Mouse (Mus musculus) mature B cell (primary cell): ENCODE measurements around the gene Olfr1209.

Source experiments
- in situ Hi-C: fragments of 300-500 bp; cut with MboI; formaldehyde crosslinking; loops from 2 replicates; pipeline ENCODE4 v1.14.3; 2019

Gene Olfr1209

GRCm38 (mm10) chr2:88915057-88915456, at the start of gene Olfr1209:
Gene Olfr1209, minus strand, starts transcription at chr2:88915157.
- in situ Hi-C loops, result no loop called here

- in situ Hi-C loops, result no loop called here
These were observed 38.7 kb upstream of the Olfr1209 start, which contains the start of gene Olfr1212 for GRCm38 (mm10) chr2:88953669-88954068. Gene Olfr1212, plus strand, starts transcription at chr2:88953969.

GRCm38 (mm10) chr2:88938011-88938410, 23.1 kb upstream of the Olfr1209 start, which contains the start of gene Olfr1211:
Gene Olfr1211, minus strand, starts transcription at chr2:88938111.
- in situ Hi-C loops, result no loop called here

GRCm38 (mm10) chr2:88902211-88902610, 12.7 kb downstream of the Olfr1209 start, which contains the start of gene Olfr1208:
Gene Olfr1208, minus strand, starts transcription at chr2:88902311.
- in situ Hi-C loops, result no loop called here

GRCm38 (mm10) chr2:88862931-88863330, 52.0 kb downstream of the Olfr1209 start, which contains the start of gene Olfr1206:
Gene Olfr1206, plus strand, starts transcription at chr2:88863231.
- in situ Hi-C loops, result no loop called here
